Mouse (Mus musculus) thymus, adult 2 months (tissue): ENCODE measurements around the gene 4930544D05Rik.

Experiments used
- CTCF ChIP-seq: fragments of 200-500 bp; IDR thresholded peaks from 2 replicates; pipeline ENCODE4 v1.5.1; 2012; ENCODE audit warnings: mild to moderate bottlenecking, control low read depth, low read length, moderate library complexity, borderline replicate concordance; ENCODE audit not compliant: control insufficient read depth, poor library complexity, insufficient read depth; ENCODE audit errors: extremely low read depth
- POLR2A ChIP-seq: fragments of 200-500 bp; IDR thresholded peaks from 2 replicates; pipeline ENCODE4 v1.6.1; 2012; ENCODE audit warnings: mild to moderate bottlenecking, low read length, control low read depth, moderate library complexity; ENCODE audit not compliant: control insufficient read depth, poor library complexity, insufficient read depth; ENCODE audit errors: extremely low read depth

DNA sequence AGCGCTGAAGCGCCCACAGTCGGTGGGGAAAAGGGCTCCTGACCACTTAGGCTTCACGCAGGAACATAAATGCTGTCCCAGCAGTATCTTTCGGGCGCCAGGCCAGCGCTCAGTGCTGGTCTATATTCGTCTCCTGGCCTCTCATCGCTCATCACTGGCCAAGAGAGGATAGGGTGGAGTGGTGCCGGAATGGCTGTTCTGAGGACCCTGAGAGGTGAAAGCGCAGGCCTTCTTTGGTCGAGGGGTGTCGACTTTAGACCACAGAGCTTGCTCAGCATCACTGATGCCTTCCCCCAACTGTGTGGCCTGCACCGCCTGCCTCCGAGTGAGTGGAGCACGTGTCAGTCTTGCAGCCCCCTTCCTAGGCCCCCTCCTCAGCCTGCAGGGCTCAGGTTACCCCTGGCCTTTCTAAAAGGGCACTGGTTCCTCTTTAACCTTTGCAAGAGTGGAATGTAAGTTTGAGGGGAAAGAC is 40.8 kb downstream of the 4930544D05Rik start:
- no peak for TF ChIP-seq POLR2A
- no peak for TF ChIP-seq CTCF
